Mouse (Mus musculus): ENCODE data around the gene Zfp770.

The Zfp770 gene

GRCm38 (mm10) chr2:114143842-114144241 lies 57.4 kb downstream of the Zfp770 start:
- DNase-seq (ENCODE audit: low spot score in 2 of 2) = no peak

Measured in heart, adult 9 months (tissue).